Mouse (Mus musculus): ENCODE measurements around the gene Ppib. TPM values are rescaled to one million over a fixed set of nuclear protein-coding genes. Genes with fewer than 3 reads are reported as not detected.

The Ppib gene
- 240 TPM for total RNA-seq (2023)

DNA sequence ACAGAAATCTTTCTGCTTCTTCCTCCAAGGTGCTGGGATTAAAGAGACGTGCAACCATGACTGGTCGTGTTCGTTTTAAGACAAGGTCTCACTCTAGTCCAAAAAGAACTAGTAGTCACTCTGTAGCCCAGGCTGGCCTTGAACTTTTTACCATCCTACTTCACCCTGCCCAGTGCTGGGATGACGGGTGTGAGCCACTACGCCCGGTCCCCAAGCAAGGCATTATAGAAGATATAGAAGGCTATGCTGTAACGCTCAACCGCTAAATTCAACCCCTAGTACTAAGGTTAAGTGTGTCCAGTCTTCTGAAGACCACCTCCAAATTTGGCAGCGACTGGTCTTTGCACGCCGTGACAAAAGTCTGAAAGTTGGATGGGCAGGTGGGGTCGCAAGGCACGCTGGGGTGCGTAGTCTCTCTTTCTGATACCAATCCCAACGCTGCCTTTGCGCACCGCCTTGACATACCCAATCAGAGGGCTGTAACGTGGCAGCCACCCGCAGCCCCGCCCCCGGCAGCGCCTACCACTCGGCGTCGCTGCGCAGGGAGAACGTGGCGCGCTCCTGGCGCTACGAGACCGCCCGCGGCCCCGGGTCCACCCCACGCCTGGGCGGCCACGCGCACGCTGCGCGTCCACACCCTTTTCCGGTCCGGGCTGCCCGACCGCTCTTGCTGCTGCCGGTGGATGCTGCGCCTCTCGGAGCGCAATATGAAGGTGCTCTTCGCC, at the start of gene Ppib:
Gene Ppib, plus strand, starts transcription at position 640 of the 725 bp plus-strand sequence.

DNA sequence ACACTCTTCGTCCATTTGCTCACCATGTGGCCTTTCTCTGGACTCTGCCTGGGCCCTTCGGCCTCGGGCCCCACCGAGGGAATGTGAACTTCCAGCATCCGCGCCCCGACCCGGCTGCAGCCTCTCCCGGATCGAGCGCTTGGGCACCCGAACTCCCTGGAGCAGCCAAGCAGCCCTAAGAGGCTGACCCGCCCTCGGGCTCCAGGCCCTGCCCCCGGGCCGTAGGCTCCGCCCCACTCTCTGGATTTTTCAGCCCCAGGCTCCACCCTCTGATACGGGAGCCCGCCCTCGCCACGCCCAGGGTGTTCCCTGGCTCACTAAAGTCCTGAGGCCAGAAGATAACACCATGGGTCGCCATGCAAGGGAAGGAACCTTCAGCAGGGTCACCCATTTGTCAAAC, 9.6 kb downstream of the Ppib start, which contains the start of gene Snx22:
Gene Snx22, minus strand, starts transcription at position 137 of the 400 bp plus-strand sequence.

Other genes starting within 250 kb of the Ppib start
- 24.4 TPM for gene Zfp609, start 232.7 kb upstream of the Ppib start, total RNA-seq (2023)
- gene Pclaf, start 170.0 kb upstream of the Ppib start, total RNA-seq (2023), result 0.86 TPM
- 23.0 TPM for gene Trip4, start 151.4 kb upstream of the Ppib start, total RNA-seq (2023)
- 57.4 TPM for gene Csnk1g1, start 151.3 kb upstream of the Ppib start, total RNA-seq (2023)
- gene Snx22, start 9.5 kb downstream of the Ppib start, total RNA-seq (2023), result 0.47 TPM
- 85.7 TPM for gene Snx1, start 66.4 kb downstream of the Ppib start, total RNA-seq (2023)
- gene Ciao2a, start 66.4 kb downstream of the Ppib start, total RNA-seq (2023), result 40.3 TPM
- 0.77 TPM for gene Dapk2, start 98.0 kb downstream of the Ppib start, total RNA-seq (2023)